In the genomic region with DNA sequence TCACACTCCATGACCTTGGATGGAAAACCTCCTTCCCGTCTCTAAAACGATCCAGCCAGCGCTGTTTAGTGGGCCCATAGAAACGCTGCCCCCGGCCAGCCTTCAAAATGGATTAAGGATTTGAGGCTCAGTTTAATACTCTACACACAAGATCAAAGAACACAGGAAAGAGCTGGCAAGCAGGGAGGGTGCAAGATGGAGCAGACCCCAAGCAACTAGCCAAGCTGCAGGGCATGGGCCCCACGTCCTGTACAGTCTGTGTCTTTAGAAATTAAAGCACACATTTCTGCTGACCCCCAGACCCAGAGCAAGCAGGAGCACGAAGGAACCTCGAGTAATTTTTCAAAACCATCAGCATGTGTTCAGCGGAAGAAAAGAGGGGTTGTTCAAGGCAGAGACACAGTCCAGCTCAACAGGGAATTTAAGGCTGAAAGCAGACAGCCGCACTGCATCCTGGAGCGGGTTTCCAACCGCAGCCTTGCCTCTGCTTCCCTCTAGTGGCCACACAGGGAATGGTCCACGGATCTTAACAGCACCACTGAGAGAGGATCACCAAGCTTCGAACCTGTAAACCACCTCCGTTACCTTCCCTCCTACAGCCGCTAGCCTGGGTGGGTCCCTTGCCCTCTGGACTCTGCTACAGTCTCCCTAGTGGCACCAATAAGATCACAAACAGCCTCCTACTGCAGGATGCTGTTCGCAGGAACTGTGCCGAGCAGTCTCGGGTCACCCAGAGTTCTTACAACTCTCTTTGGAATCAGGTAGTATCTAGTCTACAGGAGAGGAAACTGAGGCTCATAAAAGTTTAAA, we compare ENCODE assay signal across 8 mouse cellular contexts. TPM values are rescaled to one million over a fixed set of nuclear protein-coding genes. Genes with fewer than 3 reads are reported as not detected.
DNase-seq lines count a peak whose midpoint lies in the region; ATAC-seq and TF ChIP-seq lines count a peak whose summit lies in the region.

No protein-coding gene starts in this region.

- no peak overlapping the region for H3K4me3 ChIP-seq in cortical plate, adult 2 months (ENCODE audit: insufficient read depth, low read length)

- no peak overlapping the region for H3K27ac ChIP-seq in cortical plate, adult 2 months (ENCODE audit: insufficient read depth, low read length)

- peak; percentile 81 for DNase-seq in gastrocnemius, postnatal 10 days
- DNase-seq in induced T-regulatory cell, adult 2 months (ENCODE audit: low read depth): peak; percentile 82
- peak; percentile 43 to 93 for DNase-seq in left cerebral cortex, adult 9 months (ENCODE audit: low spot score in 2 of 2)
- DNase-seq in right cerebral cortex, postnatal 14 days: peak; percentile 84
- peak; percentile 76 for DNase-seq in urinary bladder, postnatal 25 days (ENCODE audit: low spot score)

- TF ChIP-seq CTCF in cortical plate, adult 2 months (IDR thresholded peaks at IDR 0.05; ENCODE audit: extremely low read depth, insufficient read depth, low read length): peak; percentile 98

- TF ChIP-seq POLR2A in cortical plate, adult 2 months (IDR thresholded peaks at IDR 0.05; ENCODE audit: extremely low read depth, insufficient read depth, low read length): no peak

- peak; percentile 77 for ATAC-seq in activated CD4-positive, CD25-positive, alpha-beta regulatory T cell, adult 4 months
- ATAC-seq in megakaryocyte progenitor cell, adult 5-6 weeks (replicated peaks; ENCODE audit: poor library complexity): peak; percentile 98

- no peaks in the 10 kb centered on the region for H3K4me1 ChIP-seq in cortical plate, adult 2 months (ENCODE audit: control insufficient read depth, insufficient read depth, low read length)

RNA-seq across cellular contexts. Expression of gene Thoc3, which starts 21.8 kb away (rescaled TPM):
- polyA plus RNA-seq in activated CD4-positive, CD25-positive, alpha-beta regulatory T cell, adult 4 months (2017; shearing (Covaris generic)): 10 to 100 TPM; 31.5 to 33.0 TPM
- polyA plus RNA-seq in cortical plate, adult 2 months (2012; rRNA removed): 24.5 and 24.7 TPM in 2 replicates
- 10 to 100 TPM; 18.9 to 19.1 TPM for total RNA-seq in gastrocnemius, postnatal 10 days (2021)
- total RNA-seq in megakaryocyte progenitor cell, adult 5-6 weeks (2015): 24.8 and 25.9 TPM in 2 replicates
- total RNA-seq in megakaryocyte progenitor cell, adult 5-6 weeks (2017): 40.3 and 47.1 TPM in 2 replicates

RNA-seq across cellular contexts. Expression of gene Simc1, which starts 56.7 kb away (rescaled TPM):
- polyA plus RNA-seq in activated CD4-positive, CD25-positive, alpha-beta regulatory T cell, adult 4 months (2017; shearing (Covaris generic)): 1 to 10 TPM; 6.7 to 7.9 TPM
- polyA plus RNA-seq in cortical plate, adult 2 months (2012; rRNA removed): 18.8 and 19.7 TPM in 2 replicates
- 1 to 10 TPM; 3.0 to 5.0 TPM for total RNA-seq in gastrocnemius, postnatal 10 days (2021)
- 13.6 and 22.0 TPM in 2 replicates for total RNA-seq in megakaryocyte progenitor cell, adult 5-6 weeks (2015)
- total RNA-seq in megakaryocyte progenitor cell, adult 5-6 weeks (2017): 4.0 and 7.0 TPM in 2 replicates
